Mouse (Mus musculus) forebrain, embryonic 16.5 days (tissue): Measurements from ENCODE around the gene Eprs. TPM values are rescaled to one million over a fixed set of nuclear protein-coding genes. Genes with fewer than 3 reads are reported as not detected.

Experiments used
- ATAC-seq: fragments of 200-750 bp; cut with Nextera tagmentation; 2 replicates; pipeline ENCODE4 v1.8.0; 2017; ENCODE audit warnings: mild to moderate bottlenecking, moderate library complexity
- H3K27ac ChIP-seq: fragments of 300-500 bp; sonication (generic); 2 replicates; pipeline ENCODE4 v1.5.1; 2014; ENCODE audit warnings: low read length, control low read depth
- H3K27me3 ChIP-seq: fragments of 300-500 bp; sonication (generic); replicated peaks from 2 replicates; pipeline ENCODE4 v1.6.1; 2014; ENCODE audit warnings: low read length; ENCODE audit not compliant: control insufficient read depth, insufficient read depth
- H3K36me3 ChIP-seq: fragments of 300-500 bp; sonication (generic); 2 replicates; pipeline ENCODE4 v1.6.1; 2014; ENCODE audit not compliant: control insufficient read depth, insufficient read depth
- H3K4me1 ChIP-seq: fragments of 300-500 bp; sonication (generic); replicated peaks from 2 replicates; pipeline ENCODE4 v1.6.1; 2014; ENCODE audit warnings: low read length; ENCODE audit not compliant: control insufficient read depth, insufficient read depth
- H3K4me2 ChIP-seq: fragments of 300-500 bp; sonication (generic); 2 replicates; pipeline ENCODE4 v1.6.1; 2014; ENCODE audit warnings: mild to moderate bottlenecking, low read length, control low read depth
- H3K4me3 ChIP-seq: fragments of 300-500 bp; sonication (generic); replicated peaks from 2 replicates; pipeline ENCODE4 v1.5.1; 2014; ENCODE audit warnings: mild to moderate bottlenecking, low read length, control low read depth
- H3K9ac ChIP-seq: fragments of 300-500 bp; sonication (generic); replicated peaks from 2 replicates; pipeline ENCODE4 v1.6.1; 2014; ENCODE audit warnings: low read depth, low read length, control low read depth
- H3K9me3 ChIP-seq: fragments of 300-500 bp; sonication (generic); 2 replicates; pipeline ENCODE4 v1.6.1; 2016; ENCODE audit warnings: low read length; ENCODE audit not compliant: control insufficient read depth
- WGBS: fragments of 180-500 bp; shearing (Covaris S2); extraction: QIAGEN DNeasy Blood & Tissue Kit; methylation state at CpG from one replicate; pipeline ENCODE4 v1.1.7; 2014; 5-methylcytosine and 5-hydroxymethylcytosine counted together
- polyA plus RNA-seq: library from polyadenylated mRNA; unstranded; fragments of >200 nt; fragmentation: Nextera tagmentation; extraction: Ambion mirVana; gene quantifications from 2 replicates; pipeline ENCODE4 v1.2.1, GENCODE M21; 2015

Eprs gene
- polyA plus RNA-seq, 1 experiment from 2014 or later = 144 TPM

GRCm38 (mm10) chr1:185452461-185452860, 89.6 kb downstream of the Eprs start:
- Histone ChIP-seq H3K4me1 (peaks cover 18% of the 10 kb centered on the region; the same call in 1 of the 2 replicates), H3K4me3 (no peak overlapping the region), H3K9ac (no peak overlapping the region), H3K27me3 (no peaks in the 10 kb centered on the region), H3K9me3 (no peaks in the 10 kb centered on the region), H3K36me3 (no peaks in the 10 kb centered on the region), H3K4me2 (no peak overlapping the region), H3K27ac (no peak overlapping the region)
- no peak for ATAC-seq
- WGBS = 91% methylated on average over 6 of the region's 6 CpGs

- peak overlapping the region; percentile 74 for H3K4me3 ChIP-seq
- no peaks in the 10 kb centered on the region for H3K27me3 ChIP-seq
- peak overlapping the region; percentile 90 for H3K9ac ChIP-seq
- 26% methylated on average over 4 of the region's 4 CpGs for WGBS
- no peaks in the 10 kb centered on the region for H3K36me3 ChIP-seq
- H3K4me1 ChIP-seq = peaks cover 23% of the 10 kb centered on the region; the same call in 1 of the 2 replicates
- H3K27ac ChIP-seq = peak overlapping the region; percentile 62
- no peaks in the 10 kb centered on the region for H3K9me3 ChIP-seq
- peak; percentile 52 for ATAC-seq
- H3K4me2 ChIP-seq = peak overlapping the region; percentile 74
These were observed 91.3 kb downstream of the Eprs start for GRCm38 (mm10) chr1:185454144-185454543.

- peak; percentile 90 for ATAC-seq
- peak within 1 kb of the TSS; percentile 90 for H3K9ac ChIP-seq
These were observed 91.7 kb downstream of the Eprs start, which contains the start of gene Slc30a10 for GRCm38 (mm10) chr1:185454575-185454954. TSS of gene Slc30a10 (plus strand) at chr1:185454848.

GRCm38 (mm10) chr1:185454955-185455701, 92.3 kb downstream of the Eprs start:
- peak; percentile 71 for ATAC-seq
- Histone ChIP-seq H3K9ac (peak overlapping the region; percentile 90), H3K36me3 (no peaks in the 10 kb centered on the region), H3K4me3 (peak overlapping the region; percentile 74), H3K9me3 (no peaks in the 10 kb centered on the region), H3K4me1 (peaks cover 23% of the 10 kb centered on the region; the same call in 1 of the 2 replicates), H3K27me3 (no peaks in the 10 kb centered on the region), H3K27ac (peak overlapping the region; percentile 62), H3K4me2 (peak overlapping the region; percentile 74)
- WGBS = under 1% methylated on average over 67 of the region's 71 CpGs

More at GRCm38 (mm10) chr1:185454575-185454954, 91.7 kb downstream of the Eprs start, which contains the start of gene Slc30a10:
- Histone ChIP-seq H3K27ac (peak within 1 kb of the TSS; percentile 62), H3K36me3 (no peaks in the 10 kb centered on the region), H3K9me3 (no peaks in the 10 kb centered on the region), H3K4me1 (peaks cover 23% of the 10 kb centered on the region; the same call in 1 of the 2 replicates), H3K27me3 (no peaks in the 10 kb centered on the region), H3K4me3 (peak within 1 kb of the TSS; percentile 74), H3K4me2 (peak within 1 kb of the TSS; percentile 74)
- WGBS = under 1% methylated on average over 18 of the region's 18 CpGs

GRCm38 (mm10) chr1:185456327-185456726, 93.5 kb downstream of the Eprs start:
- WGBS = 88% methylated on average over 9 of the region's 9 CpGs
- H3K4me2 ChIP-seq = peak overlapping the region; percentile 74
- H3K36me3 ChIP-seq = no peaks in the 10 kb centered on the region
- H3K9me3 ChIP-seq = no peaks in the 10 kb centered on the region
- peaks cover 29% of the 10 kb centered on the region; the same call in 1 of the 2 replicates for H3K4me1 ChIP-seq
- no peaks in the 10 kb centered on the region for H3K27me3 ChIP-seq
- peak overlapping the region; percentile 90; the same call in 1 of the 2 replicates for H3K9ac ChIP-seq
- ATAC-seq = no peak
- peak overlapping the region; percentile 74 for H3K4me3 ChIP-seq
- no peak overlapping the region for H3K27ac ChIP-seq

GRCm38 (mm10) chr1:185460096-185460495, 97.3 kb downstream of the Eprs start:
- no peak for ATAC-seq
- 84% methylated on average over 5 of the region's 5 CpGs for WGBS

GRCm38 (mm10) chr1:185462889-185463288, 100.0 kb downstream of the Eprs start:
- Histone ChIP-seq H3K27ac (no peak overlapping the region), H3K27me3 (no peaks in the 10 kb centered on the region), H3K9ac (no peak overlapping the region), H3K9me3 (no peaks in the 10 kb centered on the region), H3K4me3 (no peak overlapping the region), H3K4me2 (no peak overlapping the region), H3K36me3 (0 out of 2 replicates have a peak, but pooled peaks cover 2% of the 10 kb centered on the region), H3K4me1 (peaks cover 7% of the 10 kb centered on the region; the same call in 1 of the 2 replicates)
- ATAC-seq = no peak
- 79% methylated on average over 5 of the region's 5 CpGs for WGBS

More at GRCm38 (mm10) chr1:185460096-185460495, 97.3 kb downstream of the Eprs start:
- Histone ChIP-seq H3K27me3 (no peaks in the 10 kb centered on the region), H3K4me1 (peaks cover 24% of the 10 kb centered on the region; the same call in 1 of the 2 replicates), H3K27ac (no peak overlapping the region), H3K9me3 (no peaks in the 10 kb centered on the region), H3K9ac (no peak overlapping the region), H3K4me3 (no peak overlapping the region), H3K36me3 (0 out of 2 replicates have a peak, but pooled peaks cover 2% of the 10 kb centered on the region), H3K4me2 (no peak overlapping the region)

- Histone ChIP-seq H3K4me2 (no peak overlapping the region), H3K36me3 (0 out of 2 replicates have a peak, but pooled peaks cover under 1% of the 10 kb centered on the region), H3K27me3 (no peaks in the 10 kb centered on the region), H3K4me1 (no peaks in the 10 kb centered on the region), H3K9me3 (no peaks in the 10 kb centered on the region), H3K27ac (no peak overlapping the region), H3K4me3 (no peak overlapping the region), H3K9ac (no peak overlapping the region)
- no peak for ATAC-seq
- 80% methylated on average over 8 of the region's 8 CpGs for WGBS
These were observed 106.7 kb downstream of the Eprs start for GRCm38 (mm10) chr1:185469551-185470021.

- Histone ChIP-seq H3K27me3 (no peaks in the 10 kb centered on the region), H3K36me3 (no peaks in the 10 kb centered on the region), H3K27ac (no peak overlapping the region), H3K9ac (no peak overlapping the region), H3K4me3 (no peak overlapping the region), H3K4me2 (no peak overlapping the region), H3K9me3 (no peaks in the 10 kb centered on the region), H3K4me1 (no peaks in the 10 kb centered on the region)
- ATAC-seq = no peak
- 70% methylated on average over 8 of the region's 8 CpGs for WGBS
These were observed 109.3 kb downstream of the Eprs start for GRCm38 (mm10) chr1:185472025-185472720.
